Mouse (Mus musculus): Measurements from ENCODE around the gene Col4a1. TPM values are rescaled to one million over a fixed set of nuclear protein-coding genes. Genes with fewer than 3 reads are reported as not detected.

Col4a1 gene
- polyA plus RNA-seq, 1 experiment from 2014 or later, result 118 TPM

DNA sequence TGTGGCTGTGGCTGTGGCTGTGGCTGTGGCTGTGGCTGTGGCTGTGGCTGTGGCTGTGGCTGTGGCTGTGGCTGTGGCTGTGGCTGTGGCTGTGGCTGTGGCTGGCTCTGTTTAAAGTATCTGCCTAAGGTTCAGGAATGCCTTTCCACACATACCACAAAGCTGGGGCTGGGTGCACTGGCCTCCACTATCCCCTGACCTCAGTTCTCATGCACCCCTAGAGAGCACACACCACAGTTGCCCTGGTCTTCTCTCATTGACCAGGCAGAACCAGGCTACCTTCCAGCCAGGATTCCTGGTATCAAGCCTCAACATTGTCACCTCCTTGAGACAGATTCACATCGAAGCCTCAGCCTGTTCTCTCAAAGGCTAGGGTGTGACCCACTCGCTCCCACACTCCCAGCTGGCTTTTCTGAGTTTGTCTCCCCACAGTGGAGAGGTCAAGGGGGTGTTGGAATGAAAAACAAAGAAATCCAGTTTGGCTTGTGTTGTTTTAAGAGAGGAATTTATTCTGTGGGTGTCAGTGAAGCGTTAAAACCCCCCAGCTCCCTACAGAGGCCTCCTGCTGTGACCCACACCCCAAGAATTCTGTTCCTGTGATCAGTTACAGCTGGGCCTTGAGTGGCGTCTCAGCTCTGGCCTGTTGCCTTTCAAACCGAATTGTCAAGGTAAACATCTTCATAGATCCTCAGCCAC, 15.2 kb upstream of the Col4a1 start:
- ATAC-seq (ENCODE audit: insufficient number of reproducible peaks, insufficient read depth, low FRiP score, low TSS enrichment, low read depth), result no peak
- Histone ChIP-seq H3K27me3 (no peaks in the 10 kb centered on the region), H3K4me3 (replicated peaks) (no peak overlapping the region), H3K9ac (replicated peaks) (no peak overlapping the region), H3K9me3 (no peaks in the 10 kb centered on the region), H3K4me1 (replicated peaks) (peaks cover 24% of the 10 kb centered on the region), H3K4me2 (no peak overlapping the region), H3K36me3 (no peaks in the 10 kb centered on the region), H3K27ac (peak overlapping the region; percentile 56)
- WGBS, result 66% methylated on average over 5 of the region's 5 CpGs

DNA sequence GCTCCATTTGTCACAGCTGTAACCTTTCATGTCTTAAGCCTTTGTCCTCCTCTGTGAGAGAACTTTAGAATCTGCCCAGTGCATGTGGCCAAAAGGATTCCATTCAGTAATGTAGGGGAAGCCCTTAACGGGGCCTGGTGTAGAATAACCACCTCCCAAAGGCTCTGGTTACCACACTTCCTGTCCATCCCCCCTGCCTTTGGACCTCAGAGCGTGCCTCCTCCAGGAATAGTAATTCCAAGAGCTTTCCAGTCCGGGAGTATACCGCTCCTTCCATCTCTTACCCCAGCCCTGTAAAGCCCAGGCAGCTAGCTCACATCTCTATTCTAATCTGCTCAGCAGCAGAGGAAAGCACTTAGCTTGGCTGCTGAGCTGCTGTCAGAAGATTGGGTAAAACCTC, 14.7 kb upstream of the Col4a1 start:
- Histone ChIP-seq H3K9me3 (no peaks in the 10 kb centered on the region), H3K9ac (replicated peaks) (no peak overlapping the region), H3K4me1 (replicated peaks) (peaks cover 24% of the 10 kb centered on the region), H3K27me3 (no peaks in the 10 kb centered on the region), H3K27ac (peak overlapping the region; percentile 56), H3K4me2 (no peak overlapping the region), H3K36me3 (no peaks in the 10 kb centered on the region), H3K4me3 (replicated peaks) (no peak overlapping the region)
- 30% methylated on average over 4 of the region's 4 CpGs for WGBS
- 0 out of 2 replicates have a peak, but pooled peaks have one; percentile 63 for ATAC-seq (ENCODE audit: insufficient number of reproducible peaks, insufficient read depth, low FRiP score, low TSS enrichment, low read depth)

DNA sequence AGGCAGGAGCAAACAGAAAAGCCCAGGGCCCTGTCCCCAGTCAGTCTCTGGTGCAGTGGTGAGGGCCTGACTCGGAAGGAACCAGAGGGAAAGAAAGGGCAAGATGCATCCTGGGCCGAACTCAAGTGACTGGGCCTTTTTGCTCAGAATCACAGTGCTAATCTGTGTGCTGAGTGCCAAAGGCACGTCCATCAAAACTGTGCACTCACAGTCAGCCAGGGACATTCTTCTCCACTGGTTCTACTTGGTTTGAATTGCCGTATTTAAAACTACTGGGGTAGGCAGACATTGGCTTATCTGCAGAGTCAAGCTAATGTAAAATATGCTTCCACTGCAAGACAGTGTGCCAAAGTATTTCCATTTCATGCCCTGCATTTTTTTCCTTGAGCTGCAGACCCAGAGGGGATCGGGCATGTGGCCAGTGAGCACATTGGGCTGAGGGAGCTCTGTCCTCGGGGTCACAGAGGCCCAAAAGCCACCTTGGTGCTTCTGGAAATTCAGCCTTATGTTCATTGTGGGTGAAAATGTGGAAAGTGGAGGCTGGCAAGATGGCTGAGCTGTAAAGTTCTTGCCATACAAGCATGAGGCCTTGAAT, 12.3 kb upstream of the Col4a1 start:
- no peak overlapping the region for H3K4me3 ChIP-seq (replicated peaks)
- WGBS, result 82% methylated on average over 6 of the region's 6 CpGs
- H3K27ac ChIP-seq, result no peak overlapping the region
- H3K27me3 ChIP-seq, result no peaks in the 10 kb centered on the region
- no peaks in the 10 kb centered on the region for H3K36me3 ChIP-seq
- no peak overlapping the region for H3K9ac ChIP-seq (replicated peaks)
- no peaks in the 10 kb centered on the region for H3K9me3 ChIP-seq
- no peak for ATAC-seq (ENCODE audit: insufficient number of reproducible peaks, insufficient read depth, low FRiP score, low TSS enrichment, low read depth)
- H3K4me1 ChIP-seq (replicated peaks), result peaks cover 24% of the 10 kb centered on the region
- H3K4me2 ChIP-seq, result no peak overlapping the region

DNA sequence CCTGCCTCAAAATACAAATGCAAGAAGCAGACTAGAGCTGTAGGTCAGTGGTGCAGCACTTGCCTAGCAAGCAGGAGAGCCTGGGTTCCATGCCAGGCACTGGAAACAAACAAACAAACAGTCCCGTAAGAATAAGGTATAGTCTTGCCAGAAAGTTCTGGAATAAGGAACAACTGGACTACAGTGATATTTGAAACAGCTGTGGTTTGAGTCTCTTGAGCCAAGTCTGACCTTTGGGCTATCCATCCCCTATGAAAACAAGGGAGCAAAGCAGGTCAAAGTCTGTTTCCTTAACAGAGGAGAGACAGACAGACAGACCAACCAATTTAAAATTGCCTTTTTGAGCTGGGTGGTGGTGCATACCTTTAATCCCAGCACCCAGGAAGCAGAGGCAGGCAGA, 11.1 kb upstream of the Col4a1 start:
- no peak overlapping the region for H3K27ac ChIP-seq
- H3K4me1 ChIP-seq (replicated peaks), result peaks cover 24% of the 10 kb centered on the region
- peaks cover 9% of the 10 kb centered on the region; the same call in 1 of the 2 replicates for H3K36me3 ChIP-seq
- H3K27me3 ChIP-seq, result no peaks in the 10 kb centered on the region
- H3K4me2 ChIP-seq, result no peak overlapping the region
- no peak overlapping the region for H3K4me3 ChIP-seq (replicated peaks)
- H3K9ac ChIP-seq (replicated peaks), result no peak overlapping the region
- no peaks in the 10 kb centered on the region for H3K9me3 ChIP-seq
- WGBS, result 77% methylated on average over 1 of the region's 1 CpGs
- ATAC-seq (ENCODE audit: insufficient number of reproducible peaks, insufficient read depth, low FRiP score, low TSS enrichment, low read depth), result no peak

DNA sequence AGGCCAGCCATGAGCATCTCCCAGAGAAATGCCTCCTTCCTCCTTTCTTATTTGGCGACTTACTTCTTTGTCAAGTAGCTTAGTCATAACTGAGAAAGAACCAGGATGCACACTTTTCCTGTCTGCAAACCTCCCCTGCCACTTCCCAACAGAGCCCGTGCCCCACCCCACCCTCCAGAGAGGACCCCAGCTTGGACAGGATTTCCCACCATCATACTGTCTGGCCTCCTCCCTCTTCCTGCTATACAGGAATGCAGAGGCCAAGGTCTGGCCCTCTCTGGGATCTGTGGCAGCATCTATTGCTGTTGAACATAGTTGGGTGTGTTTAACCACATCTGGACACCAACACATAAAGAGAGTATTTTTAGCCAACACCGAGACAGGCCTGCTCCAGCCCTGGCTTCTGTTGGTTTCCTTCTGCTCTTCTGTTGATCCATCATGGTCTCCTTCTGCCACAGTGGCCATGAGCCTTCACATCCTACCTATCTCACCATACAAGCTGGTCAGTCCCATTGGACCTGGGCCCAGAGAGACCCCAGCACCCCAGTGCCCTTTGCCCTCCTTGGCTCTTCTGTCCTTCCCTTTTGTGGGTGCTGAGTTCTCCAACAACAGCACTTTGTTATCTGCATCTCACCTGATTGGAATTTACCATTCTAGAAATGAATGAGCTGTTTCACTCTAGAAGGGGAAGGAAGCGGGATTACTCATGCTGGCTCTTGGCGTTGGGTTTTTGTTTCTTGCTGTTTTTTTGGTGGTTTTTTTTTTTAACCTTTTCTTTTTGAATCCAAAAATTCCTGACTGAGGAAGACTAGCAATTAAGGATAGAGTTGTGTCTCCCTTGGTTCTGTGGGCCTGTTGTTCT, 10.3 kb upstream of the Col4a1 start:
- H3K4me2 ChIP-seq, result no peak overlapping the region
- 89% methylated on average over 5 of the region's 5 CpGs for WGBS
- H3K27me3 ChIP-seq, result no peaks in the 10 kb centered on the region
- H3K9me3 ChIP-seq, result no peaks in the 10 kb centered on the region
- H3K36me3 ChIP-seq, result peaks cover 9% of the 10 kb centered on the region; the same call in 1 of the 2 replicates
- peaks cover 22% of the 10 kb centered on the region for H3K4me1 ChIP-seq (replicated peaks)
- no peak overlapping the region for H3K9ac ChIP-seq (replicated peaks)
- H3K27ac ChIP-seq, result no peak overlapping the region
- ATAC-seq (ENCODE audit: insufficient number of reproducible peaks, insufficient read depth, low FRiP score, low TSS enrichment, low read depth), result no peak
- H3K4me3 ChIP-seq (replicated peaks), result no peak overlapping the region

DNA sequence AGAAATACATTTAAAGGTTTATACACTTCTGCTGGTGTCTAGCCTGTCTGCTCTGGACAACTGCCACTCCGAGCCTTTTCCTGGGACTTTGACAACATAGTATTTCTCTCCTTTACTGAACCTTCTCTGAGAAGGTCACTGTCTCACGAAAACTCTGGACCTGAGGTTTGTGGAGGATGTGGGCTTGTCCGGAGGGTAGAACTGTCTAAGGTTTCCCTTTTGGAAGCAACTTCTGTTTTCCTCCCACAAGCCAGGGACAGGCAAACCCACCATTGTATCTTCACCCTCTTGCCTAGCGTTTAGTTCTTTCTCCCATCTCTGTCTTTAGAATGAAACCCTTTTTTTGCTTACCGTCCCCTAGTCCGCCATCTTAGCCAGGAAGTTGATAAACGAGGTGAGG, 9.2 kb upstream of the Col4a1 start:
- WGBS, result 79% methylated on average over 7 of the region's 7 CpGs
- Histone ChIP-seq H3K27me3 (no peaks in the 10 kb centered on the region), H3K4me1 (replicated peaks) (peaks cover 11% of the 10 kb centered on the region), H3K9me3 (no peaks in the 10 kb centered on the region), H3K9ac (replicated peaks) (no peak overlapping the region), H3K27ac (no peak overlapping the region), H3K36me3 (peaks cover 9% of the 10 kb centered on the region; the same call in 1 of the 2 replicates), H3K4me3 (replicated peaks) (no peak overlapping the region), H3K4me2 (no peak overlapping the region)
- no peak for ATAC-seq (ENCODE audit: insufficient number of reproducible peaks, insufficient read depth, low FRiP score, low TSS enrichment, low read depth)

DNA sequence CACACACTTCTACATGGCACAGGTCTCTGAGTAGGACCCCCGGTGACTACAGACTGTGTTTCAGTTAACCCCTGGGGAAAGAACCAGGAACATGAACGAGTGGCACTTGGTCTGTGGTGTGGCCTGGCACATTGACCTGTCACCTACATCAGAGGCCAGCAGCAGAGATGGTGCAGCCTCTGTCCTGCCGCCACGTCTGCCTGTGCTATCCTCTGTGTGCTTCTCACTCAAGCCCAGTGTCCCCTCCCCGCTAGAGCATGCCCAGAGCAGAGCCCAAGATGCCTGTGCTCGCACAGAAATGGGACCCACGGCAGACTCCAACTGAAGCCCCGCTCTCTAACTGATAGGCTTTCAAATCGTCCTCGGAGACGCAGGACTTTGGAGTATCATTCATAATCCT, 6.8 kb upstream of the Col4a1 start:
- H3K4me1 ChIP-seq (replicated peaks), result peaks cover 8% of the 10 kb centered on the region
- no peak for ATAC-seq (ENCODE audit: insufficient number of reproducible peaks, insufficient read depth, low FRiP score, low TSS enrichment, low read depth)
- WGBS, result 88% methylated on average over 11 of the region's 11 CpGs
- no peak overlapping the region for H3K9ac ChIP-seq (replicated peaks)
- peaks cover 5% of the 10 kb centered on the region for H3K27me3 ChIP-seq
- H3K4me3 ChIP-seq (replicated peaks), result no peak overlapping the region
- H3K36me3 ChIP-seq, result peaks cover 9% of the 10 kb centered on the region; the same call in 1 of the 2 replicates
- no peak overlapping the region for H3K27ac ChIP-seq
- H3K4me2 ChIP-seq, result no peak overlapping the region
- H3K9me3 ChIP-seq, result no peaks in the 10 kb centered on the region

DNA sequence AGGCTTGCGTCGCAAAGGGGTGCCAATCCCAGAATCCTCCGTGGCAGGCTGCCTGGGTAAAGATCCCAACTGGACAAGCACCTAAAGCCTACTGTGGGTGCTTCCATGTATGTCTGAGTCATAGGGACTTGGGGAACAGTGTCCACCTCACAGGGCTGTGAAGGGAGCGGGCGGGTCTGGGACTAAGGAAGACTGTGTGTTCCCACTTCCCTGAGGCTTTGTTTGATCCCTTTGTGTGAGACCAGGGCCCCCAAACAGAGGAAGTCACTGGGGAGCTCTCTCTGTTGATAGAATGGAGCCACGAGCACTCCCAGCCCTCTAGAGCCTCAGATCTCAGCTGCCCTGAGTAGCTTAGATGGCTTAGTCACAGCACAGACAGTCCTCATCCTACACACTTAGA, 3.5 kb upstream of the Col4a1 start:
- Histone ChIP-seq H3K4me3 (replicated peaks) (no peak overlapping the region), H3K27me3 (peaks cover 6% of the 10 kb centered on the region), H3K9ac (replicated peaks) (no peak overlapping the region), H3K36me3 (peaks cover 9% of the 10 kb centered on the region; the same call in 1 of the 2 replicates), H3K4me2 (no peak overlapping the region), H3K4me1 (replicated peaks) (peaks cover 34% of the 10 kb centered on the region), H3K9me3 (no peaks in the 10 kb centered on the region), H3K27ac (no peak overlapping the region)
- ATAC-seq (ENCODE audit: insufficient number of reproducible peaks, insufficient read depth, low FRiP score, low TSS enrichment, low read depth), result no peak
- 77% methylated on average over 6 of the region's 6 CpGs for WGBS

DNA sequence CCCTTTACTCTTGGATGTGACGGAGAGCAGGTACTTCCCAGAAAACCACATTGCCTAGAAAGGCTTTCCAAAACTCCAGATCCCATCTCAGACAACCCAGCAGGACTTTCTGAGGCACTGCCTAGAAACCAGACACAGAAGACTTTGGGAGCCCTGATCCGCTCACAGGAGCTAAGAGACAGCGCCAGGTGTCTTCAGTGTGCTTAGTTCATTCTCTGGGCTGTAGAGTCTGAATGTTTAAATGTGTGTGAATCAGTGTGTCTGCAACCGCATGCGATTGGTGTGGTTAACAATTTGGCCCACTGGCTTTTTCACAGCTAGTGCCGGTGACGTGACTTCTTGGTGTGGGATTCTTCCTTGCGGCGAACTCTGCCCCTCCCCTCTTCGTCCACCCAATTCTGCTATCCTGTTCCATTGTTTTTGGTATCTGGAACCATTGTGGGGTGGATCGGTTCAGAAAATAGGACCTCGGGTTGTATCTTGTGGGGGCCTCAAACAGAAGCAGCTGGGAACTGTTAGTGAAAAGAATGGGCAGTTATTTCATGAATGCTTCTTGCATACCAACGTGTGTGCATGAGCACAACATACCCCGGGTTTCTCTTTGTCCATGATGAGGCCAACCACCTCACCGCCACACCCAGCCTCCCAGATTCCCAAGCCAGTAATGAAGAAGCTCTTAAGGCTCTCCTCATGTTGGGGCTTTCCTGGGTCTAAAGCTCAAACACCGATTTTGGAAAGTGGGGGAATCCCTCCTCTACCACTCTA, 2.7 kb upstream of the Col4a1 start:
- Histone ChIP-seq H3K27ac (no peak overlapping the region), H3K4me3 (replicated peaks) (no peak overlapping the region), H3K9me3 (no peaks in the 10 kb centered on the region), H3K36me3 (peaks cover 9% of the 10 kb centered on the region; the same call in 1 of the 2 replicates), H3K27me3 (peaks cover 6% of the 10 kb centered on the region), H3K9ac (replicated peaks) (no peak overlapping the region), H3K4me2 (peak overlapping the region; percentile 91), H3K4me1 (replicated peaks) (peaks cover 42% of the 10 kb centered on the region)
- 86% methylated on average over 16 of the region's 16 CpGs for WGBS
- ATAC-seq (ENCODE audit: insufficient number of reproducible peaks, insufficient read depth, low FRiP score, low TSS enrichment, low read depth), result no peak

DNA sequence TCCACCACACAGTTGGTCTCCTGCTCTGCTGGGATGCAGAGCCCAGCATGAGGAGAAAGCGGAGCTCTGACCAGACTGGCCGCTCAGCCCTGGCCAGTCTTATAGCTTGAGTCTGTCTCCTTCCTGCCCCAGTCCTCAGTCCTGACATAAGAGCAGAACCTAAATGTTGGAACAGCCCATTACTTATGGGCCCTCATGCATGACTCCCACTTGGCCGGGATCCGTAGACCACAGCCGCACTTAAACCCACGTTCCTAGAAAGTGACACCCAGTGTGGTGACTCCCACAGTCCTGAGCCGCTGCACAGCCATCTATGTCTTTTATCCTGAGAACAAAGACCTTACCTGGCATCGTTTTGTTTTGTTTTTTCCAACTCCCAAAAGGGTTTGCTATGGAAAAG, 2.0 kb upstream of the Col4a1 start:
- Histone ChIP-seq H3K9me3 (no peaks in the 10 kb centered on the region), H3K27ac (no peak overlapping the region), H3K36me3 (peaks cover 9% of the 10 kb centered on the region; the same call in 1 of the 2 replicates), H3K27me3 (peaks cover 6% of the 10 kb centered on the region), H3K4me3 (replicated peaks) (peak overlapping the region; percentile 76; the same call in 1 of the 2 replicates), H3K9ac (replicated peaks) (no peak overlapping the region), H3K4me1 (replicated peaks) (peaks cover 49% of the 10 kb centered on the region), H3K4me2 (peak overlapping the region; percentile 91)
- ATAC-seq (ENCODE audit: insufficient number of reproducible peaks, insufficient read depth, low FRiP score, low TSS enrichment, low read depth), result no peak
- 89% methylated on average over 8 of the region's 8 CpGs for WGBS

Measured in limb, embryonic 12.5 days (tissue).